Mouse (Mus musculus) forebrain, embryonic 15.5 days (tissue): ENCODE results near the gene Ppp1r1b. TPM values are rescaled to one million over a fixed set of nuclear protein-coding genes. Genes with fewer than 3 reads are reported as not detected.

Experiments used
- ATAC-seq: fragments of 200-750 bp; cut with Nextera tagmentation; replicated peaks from 2 replicates; pipeline ENCODE4 v1.8.0; 2017; ENCODE audit warnings: mild to moderate bottlenecking, moderate TSS enrichment, moderate library complexity
- H3K27ac ChIP-seq: fragments of 300-500 bp; sonication (generic); replicated peaks from 2 replicates; pipeline ENCODE4 v1.5.1; 2015; ENCODE audit warnings: mild to moderate bottlenecking, inconsistent platforms
- H3K27me3 ChIP-seq: fragments of 300-500 bp; sonication (generic); 2 replicates; pipeline ENCODE4 v1.6.1; 2015; ENCODE audit warnings: inconsistent platforms
- H3K36me3 ChIP-seq: fragments of 300-500 bp; sonication (generic); 2 replicates; pipeline ENCODE4 v1.6.1; 2015; ENCODE audit warnings: mild to moderate bottlenecking, inconsistent platforms
- H3K4me1 ChIP-seq: fragments of 300-500 bp; sonication (generic); 2 replicates; pipeline ENCODE4 v1.6.1; 2015; ENCODE audit warnings: inconsistent platforms
- H3K4me2 ChIP-seq: fragments of 300-500 bp; sonication (generic); replicated peaks from 2 replicates; pipeline ENCODE4 v1.6.1; 2015; ENCODE audit warnings: mild to moderate bottlenecking, inconsistent platforms
- H3K4me3 ChIP-seq: fragments of 300-500 bp; sonication (generic); 2 replicates; pipeline ENCODE4 v1.5.1; 2015; ENCODE audit warnings: mild to moderate bottlenecking, inconsistent platforms
- H3K9ac ChIP-seq: fragments of 300-500 bp; sonication (generic); replicated peaks from 2 replicates; pipeline ENCODE4 v1.6.1; 2015; ENCODE audit warnings: mild to moderate bottlenecking, inconsistent platforms
- H3K9me3 ChIP-seq: fragments of 300-500 bp; sonication (generic); 2 replicates; pipeline ENCODE4 v1.6.1; 2016; ENCODE audit warnings: inconsistent platforms
- WGBS: fragments of 180-500 bp; shearing (Covaris S2); methylation state at CpG from one replicate; pipeline ENCODE4 v1.1.7; 2015; ENCODE audit warnings: mixed read lengths; 5-methylcytosine and 5-hydroxymethylcytosine counted together
- polyA plus RNA-seq: library from polyadenylated mRNA; unstranded; fragments of >200 nt; fragmentation: Nextera tagmentation; extraction: Ambion mirVana; gene quantifications from 2 replicates; pipeline ENCODE4 v1.2.1, GENCODE M21; 2015

Ppp1r1b gene
- polyA plus RNA-seq, 1 experiment from 2014 or later: 60.4 TPM

GRCm38 (mm10) chr11:98367863-98368186 is 19.6 kb downstream of the Ppp1r1b start:
- 83% methylated on average over 7 of the region's 7 CpGs for WGBS
- peaks cover 32% of the 10 kb centered on the region for H3K4me1 ChIP-seq

DNA sequence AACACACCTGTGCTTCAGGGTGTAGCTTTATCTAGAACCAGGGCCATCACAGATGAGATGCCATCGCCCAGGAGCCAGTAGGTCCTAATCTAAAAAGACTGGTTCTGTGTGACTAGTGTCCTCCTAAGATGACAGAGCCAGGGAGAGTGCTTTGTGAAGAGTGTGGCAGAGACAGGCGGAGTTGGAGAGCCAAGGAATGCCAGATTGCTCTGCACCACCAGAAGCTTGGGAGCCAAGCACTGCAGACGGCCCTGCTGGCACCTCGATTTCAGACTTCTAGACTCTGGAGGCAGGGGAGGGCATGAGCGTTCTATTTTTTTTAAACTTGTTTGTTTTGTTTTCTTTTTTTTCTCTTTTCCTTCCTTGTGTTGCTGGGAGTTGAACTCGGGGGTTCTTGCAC is 21.1 kb downstream of the Ppp1r1b start:
- no peak; the same call in 1 of the 2 replicates for ATAC-seq
- no peaks in the 10 kb centered on the region for H3K9me3 ChIP-seq
- H3K27ac ChIP-seq: peak overlapping the region; percentile 82
- no peak overlapping the region for H3K9ac ChIP-seq
- no peaks in the 10 kb centered on the region for H3K27me3 ChIP-seq
- peaks cover 37% of the 10 kb centered on the region for H3K4me1 ChIP-seq
- 57% methylated on average over 6 of the region's 6 CpGs for WGBS
- H3K4me3 ChIP-seq: no peak overlapping the region
- H3K36me3 ChIP-seq: no peaks in the 10 kb centered on the region
- H3K4me2 ChIP-seq: no peak overlapping the region

More at GRCm38 (mm10) chr11:98367863-98368186, 19.6 kb downstream of the Ppp1r1b start:
- Histone ChIP-seq H3K9ac (no peak overlapping the region), H3K27me3 (no peaks in the 10 kb centered on the region), H3K36me3 (no peaks in the 10 kb centered on the region), H3K9me3 (no peaks in the 10 kb centered on the region), H3K4me2 (no peak overlapping the region), H3K4me3 (no peak overlapping the region), H3K27ac (0 out of 2 replicates have a peak overlapping the region, but pooled peaks have one; percentile 58)
- ATAC-seq: no peak

DNA sequence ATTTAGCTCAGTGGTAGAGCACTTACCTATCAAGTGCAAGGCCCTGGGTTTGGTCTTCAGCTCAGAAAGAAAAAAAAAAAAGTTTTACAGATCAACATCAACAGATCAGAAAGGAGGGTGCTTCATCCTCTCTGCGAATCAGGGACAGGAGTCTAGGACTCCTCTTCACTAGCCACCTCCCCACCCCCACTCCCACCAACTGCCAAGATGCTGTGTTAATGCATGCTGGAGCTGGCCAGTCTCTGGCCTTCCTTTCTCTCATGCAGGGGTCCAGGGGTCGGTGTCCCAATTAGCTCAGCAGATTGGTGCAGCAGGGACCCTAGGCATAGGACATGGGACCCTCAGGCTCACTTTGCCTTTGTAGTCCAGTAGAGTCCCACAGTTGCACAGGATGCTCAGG is 22.4 kb downstream of the Ppp1r1b start:
- Histone ChIP-seq H3K4me1 (peaks cover 47% of the 10 kb centered on the region), H3K4me3 (no peak overlapping the region), H3K4me2 (no peak overlapping the region), H3K27me3 (no peaks in the 10 kb centered on the region), H3K27ac (peak overlapping the region; percentile 82), H3K36me3 (peaks cover 6% of the 10 kb centered on the region), H3K9me3 (no peaks in the 10 kb centered on the region), H3K9ac (no peak overlapping the region)
- WGBS: 71% methylated on average over 2 of the region's 2 CpGs
- no peak for ATAC-seq

DNA sequence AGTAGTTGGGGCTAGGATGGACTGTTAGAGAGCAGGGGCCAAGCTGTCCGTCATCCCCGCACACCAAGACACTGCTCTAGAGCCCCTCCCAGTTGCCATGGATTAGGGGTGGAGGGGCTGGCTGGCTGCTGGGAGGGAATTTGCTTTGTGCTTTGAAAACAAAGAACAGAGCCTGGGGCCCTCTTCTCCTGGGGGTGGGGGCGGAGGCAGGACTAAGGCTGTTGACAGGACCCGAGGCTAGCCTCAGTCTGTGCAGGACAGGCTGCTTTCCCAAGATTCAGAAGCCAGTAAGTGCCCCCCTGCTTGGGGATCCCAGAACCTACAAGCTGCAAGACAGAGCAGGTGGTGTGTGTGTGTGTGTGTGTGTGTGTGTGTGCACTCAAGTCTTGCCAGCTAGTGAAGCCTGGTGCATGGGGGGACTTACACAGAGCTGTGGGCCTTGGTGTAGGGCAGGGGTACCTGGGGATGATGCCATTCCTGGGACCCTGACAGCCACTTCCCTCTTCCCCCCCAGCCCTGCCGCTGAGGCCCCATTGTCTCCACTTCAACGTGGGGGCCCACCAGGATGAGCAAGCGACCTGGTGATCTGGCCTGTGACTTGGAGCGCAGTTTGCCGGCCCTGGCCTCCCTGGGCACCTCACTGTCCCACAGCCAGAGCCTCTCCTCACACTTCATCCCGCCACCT is 23.5 kb downstream of the Ppp1r1b start:
- Histone ChIP-seq H3K27ac (peak overlapping the region; percentile 82), H3K27me3 (no peaks in the 10 kb centered on the region), H3K4me1 (peaks cover 47% of the 10 kb centered on the region), H3K9me3 (no peaks in the 10 kb centered on the region), H3K4me2 (peak overlapping the region; percentile 16), H3K4me3 (no peak overlapping the region), H3K9ac (peak overlapping the region; percentile 31), H3K36me3 (peaks cover 18% of the 10 kb centered on the region)
- 24% methylated on average over 10 of the region's 10 CpGs for WGBS
- peak; percentile 83 for ATAC-seq

GRCm38 (mm10) chr11:98372406-98372805 is 24.2 kb downstream of the Ppp1r1b start:
- H3K9ac ChIP-seq: no peak overlapping the region
- no peaks in the 10 kb centered on the region for H3K27me3 ChIP-seq
- H3K27ac ChIP-seq: peak overlapping the region; percentile 82
- H3K9me3 ChIP-seq: no peaks in the 10 kb centered on the region
- WGBS: 6% methylated on average over 2 of the region's 2 CpGs
- peak overlapping the region; percentile 16 for H3K4me2 ChIP-seq
- H3K4me1 ChIP-seq: peaks cover 44% of the 10 kb centered on the region
- H3K36me3 ChIP-seq: peaks cover 25% of the 10 kb centered on the region
- H3K4me3 ChIP-seq: no peak overlapping the region
- 0 out of 2 replicates have a peak, but pooled peaks have one; percentile 7 for ATAC-seq

GRCm38 (mm10) chr11:98373244-98373643 is 25.0 kb downstream of the Ppp1r1b start:
- Histone ChIP-seq H3K27ac (peak overlapping the region; percentile 82), H3K9ac (no peak overlapping the region)

GRCm38 (mm10) chr11:98374266-98374665 is 26.1 kb downstream of the Ppp1r1b start:
- Histone ChIP-seq H3K9me3 (no peaks in the 10 kb centered on the region), H3K4me3 (no peak overlapping the region), H3K4me2 (no peak overlapping the region), H3K4me1 (peaks cover 44% of the 10 kb centered on the region), H3K9ac (no peak overlapping the region), H3K27ac (peak overlapping the region; percentile 82), H3K27me3 (no peaks in the 10 kb centered on the region), H3K36me3 (peaks cover 43% of the 10 kb centered on the region)
- ATAC-seq: no peak
- WGBS: 65% methylated on average over 8 of the region's 8 CpGs

More at GRCm38 (mm10) chr11:98373244-98373643, 25.0 kb downstream of the Ppp1r1b start:
- no peaks in the 10 kb centered on the region for H3K27me3 ChIP-seq
- no peak overlapping the region for H3K4me3 ChIP-seq
- H3K36me3 ChIP-seq: peaks cover 33% of the 10 kb centered on the region
- peaks cover 44% of the 10 kb centered on the region for H3K4me1 ChIP-seq
- no peak for ATAC-seq
- H3K9me3 ChIP-seq: no peaks in the 10 kb centered on the region
- no peak overlapping the region for H3K4me2 ChIP-seq
- WGBS: 84% methylated on average over 6 of the region's 6 CpGs

GRCm38 (mm10) chr11:98376756-98377155 is 28.6 kb downstream of the Ppp1r1b start:
- no peak for ATAC-seq

GRCm38 (mm10) chr11:98377787-98378186 is 29.6 kb downstream of the Ppp1r1b start:
- WGBS: 90% methylated on average over 11 of the region's 11 CpGs
- Histone ChIP-seq H3K27me3 (no peaks in the 10 kb centered on the region), H3K4me2 (no peak overlapping the region), H3K9ac (no peak overlapping the region), H3K27ac (no peak overlapping the region), H3K4me3 (no peak overlapping the region), H3K4me1 (peaks cover 23% of the 10 kb centered on the region), H3K9me3 (no peaks in the 10 kb centered on the region), H3K36me3 (peaks cover 52% of the 10 kb centered on the region)
- ATAC-seq: no peak

More at GRCm38 (mm10) chr11:98376756-98377155, 28.6 kb downstream of the Ppp1r1b start:
- Histone ChIP-seq H3K27ac (no peak overlapping the region), H3K36me3 (peaks cover 52% of the 10 kb centered on the region), H3K27me3 (no peaks in the 10 kb centered on the region), H3K9me3 (no peaks in the 10 kb centered on the region), H3K4me3 (no peak overlapping the region), H3K9ac (no peak overlapping the region), H3K4me1 (peaks cover 29% of the 10 kb centered on the region), H3K4me2 (no peak overlapping the region)
- 68% methylated on average over 5 of the region's 5 CpGs for WGBS

DNA sequence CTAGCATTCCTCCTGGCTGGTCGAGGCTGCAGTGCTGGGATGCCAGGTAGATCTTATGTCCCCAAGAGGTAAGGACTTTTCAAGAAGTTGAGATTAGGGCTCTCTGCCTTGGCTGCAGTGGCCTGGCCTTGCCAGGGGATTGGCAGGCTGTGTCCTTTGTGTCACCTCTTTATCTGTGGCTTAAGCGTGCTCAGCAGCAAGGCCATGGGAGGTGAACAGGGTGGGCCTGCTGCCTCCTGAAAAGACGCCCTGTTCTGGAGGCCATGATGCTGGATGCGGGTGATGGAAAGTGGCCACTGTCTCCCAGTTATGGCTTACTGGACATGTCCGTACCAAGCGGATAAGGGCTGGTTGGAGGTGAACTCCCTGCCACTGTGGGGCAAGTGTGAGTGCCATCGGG is 31.2 kb downstream of the Ppp1r1b start:
- peaks cover 52% of the 10 kb centered on the region for H3K36me3 ChIP-seq
- WGBS: 92% methylated on average over 7 of the region's 7 CpGs

GRCm38 (mm10) chr11:98380106-98380505 is 31.9 kb downstream of the Ppp1r1b start:
- no peak for ATAC-seq
- H3K27ac ChIP-seq: peak overlapping the region; percentile 48
- no peaks in the 10 kb centered on the region for H3K9me3 ChIP-seq
- peaks cover 10% of the 10 kb centered on the region for H3K4me1 ChIP-seq
- H3K9ac ChIP-seq: no peak overlapping the region
- H3K27me3 ChIP-seq: no peaks in the 10 kb centered on the region
- no peak overlapping the region for H3K4me2 ChIP-seq
- 77% methylated on average over 6 of the region's 6 CpGs for WGBS
- H3K4me3 ChIP-seq: no peak overlapping the region
- peaks cover 51% of the 10 kb centered on the region for H3K36me3 ChIP-seq

More for the DNA sequence above, 31.2 kb downstream of the Ppp1r1b start:
- Histone ChIP-seq H3K27ac (peak overlapping the region; percentile 48; the same call in 1 of the 2 replicates), H3K4me2 (no peak overlapping the region), H3K27me3 (no peaks in the 10 kb centered on the region), H3K4me1 (peaks cover 18% of the 10 kb centered on the region), H3K9me3 (no peaks in the 10 kb centered on the region), H3K9ac (no peak overlapping the region), H3K4me3 (no peak overlapping the region)
- no peak for ATAC-seq

DNA sequence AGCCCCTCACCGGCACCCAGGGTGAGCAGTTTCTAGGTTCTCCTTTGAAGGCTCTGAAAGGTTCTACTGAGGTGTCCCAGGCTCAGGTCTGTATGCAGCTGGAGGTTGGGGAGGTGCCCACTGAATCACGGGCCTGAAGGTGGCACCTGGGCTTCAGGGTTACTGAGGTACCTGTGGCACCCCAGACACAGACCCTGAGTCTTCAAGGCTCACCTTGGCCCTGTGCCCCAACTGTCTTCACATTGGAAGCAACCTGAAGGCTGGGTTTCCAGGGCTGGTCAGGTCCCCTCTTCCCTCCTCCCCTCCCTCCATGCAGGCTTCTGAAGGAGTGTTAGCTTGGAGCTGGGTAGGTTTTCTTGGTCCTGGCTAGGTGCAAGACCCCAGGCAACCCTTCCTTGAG is 33.4 kb downstream of the Ppp1r1b start:
- no peak overlapping the region for H3K4me3 ChIP-seq
- H3K4me2 ChIP-seq: no peak overlapping the region
- no peak for ATAC-seq
- no peak overlapping the region for H3K9ac ChIP-seq
- 0 out of 2 replicates have a peak, but pooled peaks cover 8% of the 10 kb centered on the region for H3K27me3 ChIP-seq
- H3K27ac ChIP-seq: no peak overlapping the region
- 88% methylated on average over 2 of the region's 2 CpGs for WGBS
- H3K9me3 ChIP-seq: no peaks in the 10 kb centered on the region
- peaks cover 8% of the 10 kb centered on the region for H3K4me1 ChIP-seq
- H3K36me3 ChIP-seq: peaks cover 35% of the 10 kb centered on the region
